Mouse (Mus musculus): ENCODE results near the gene Rasgef1b.

The Rasgef1b gene

DNA sequence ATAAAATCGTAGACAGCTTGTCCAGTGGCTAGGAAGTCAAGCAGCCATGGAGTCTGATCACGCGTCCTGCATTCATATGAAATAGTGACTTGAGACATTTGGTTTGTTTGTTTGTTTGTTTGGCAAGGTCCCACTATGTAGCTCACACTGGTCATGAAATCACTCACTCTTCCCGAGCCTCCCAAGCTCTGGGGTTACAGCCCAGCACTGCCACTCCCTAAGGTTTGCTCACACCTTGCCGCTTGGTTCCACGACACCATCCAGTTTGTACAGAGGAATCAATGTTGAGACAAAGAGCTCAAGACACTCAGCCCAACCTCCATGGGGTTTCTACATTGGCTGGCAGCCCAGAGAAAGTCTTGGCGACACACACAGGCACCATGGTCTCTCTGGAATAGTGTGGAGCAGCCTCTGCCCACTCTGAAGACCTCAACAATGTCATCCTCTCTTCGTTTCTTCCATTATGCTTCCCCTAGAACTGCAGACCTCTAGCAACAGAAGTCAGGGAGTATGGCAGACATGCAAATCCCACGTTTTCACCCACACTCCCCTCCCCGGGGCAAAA, 436.5 kb downstream of the Rasgef1b start:
- no peak for DNase-seq (ENCODE audit: low read depth)

DNA sequence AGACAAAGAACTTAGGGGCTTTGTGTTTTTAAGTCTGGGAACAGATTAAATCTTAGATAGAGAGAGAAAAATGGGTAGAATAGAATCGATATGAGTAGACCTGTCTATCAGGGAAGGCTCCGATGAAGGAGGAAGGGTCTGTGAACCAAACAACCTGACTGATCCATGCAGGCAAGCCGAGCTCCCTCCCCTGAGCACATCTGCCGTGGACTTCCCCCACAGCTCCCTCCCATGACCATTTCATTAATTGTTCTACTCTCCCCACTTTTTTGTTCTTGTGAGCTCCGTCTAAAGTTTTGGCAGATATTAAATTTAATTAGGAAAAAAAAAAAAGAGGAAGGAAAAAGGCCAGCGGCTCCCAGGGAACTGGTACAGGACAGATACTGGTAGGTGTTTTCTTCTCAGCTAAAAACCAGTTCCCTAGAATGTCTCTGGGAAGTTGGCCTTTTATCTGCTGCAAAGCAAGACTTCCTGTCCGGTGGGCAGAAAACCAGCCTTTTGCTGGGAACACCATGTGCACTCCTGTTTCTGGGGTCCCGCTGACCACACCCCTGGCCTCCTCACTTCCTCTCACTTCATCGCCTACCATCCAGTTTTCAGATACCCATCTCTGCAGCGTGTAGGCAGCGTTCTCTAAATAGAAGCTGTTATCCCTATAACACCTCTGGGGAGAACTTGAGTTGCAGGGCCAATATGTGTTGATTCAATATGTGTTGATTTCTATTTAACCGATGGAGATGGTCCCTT, 437.6 kb downstream of the Rasgef1b start:
- DNase-seq (ENCODE audit: low read depth), result no peak

DNA sequence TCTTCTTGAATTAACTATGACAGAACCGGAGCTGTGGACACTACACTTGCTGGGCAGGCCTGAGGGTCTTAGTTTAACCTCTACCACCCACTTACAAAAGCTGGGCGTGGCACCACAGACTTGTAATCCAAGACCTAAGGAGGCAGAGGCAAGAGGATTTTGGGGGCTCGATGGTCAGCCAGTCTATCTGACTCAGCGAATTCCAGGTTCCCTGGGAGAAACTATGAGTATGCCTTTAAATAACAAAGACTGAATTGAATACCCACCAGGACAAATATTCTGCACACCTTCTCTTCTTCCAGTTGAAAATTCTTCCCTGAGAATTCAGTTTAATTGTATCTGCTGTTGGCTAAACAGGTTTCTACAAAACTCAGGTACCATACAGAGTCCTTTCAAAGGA, 440.6 kb downstream of the Rasgef1b start:
- DNase-seq (ENCODE audit: low read depth), result no peak

DNA sequence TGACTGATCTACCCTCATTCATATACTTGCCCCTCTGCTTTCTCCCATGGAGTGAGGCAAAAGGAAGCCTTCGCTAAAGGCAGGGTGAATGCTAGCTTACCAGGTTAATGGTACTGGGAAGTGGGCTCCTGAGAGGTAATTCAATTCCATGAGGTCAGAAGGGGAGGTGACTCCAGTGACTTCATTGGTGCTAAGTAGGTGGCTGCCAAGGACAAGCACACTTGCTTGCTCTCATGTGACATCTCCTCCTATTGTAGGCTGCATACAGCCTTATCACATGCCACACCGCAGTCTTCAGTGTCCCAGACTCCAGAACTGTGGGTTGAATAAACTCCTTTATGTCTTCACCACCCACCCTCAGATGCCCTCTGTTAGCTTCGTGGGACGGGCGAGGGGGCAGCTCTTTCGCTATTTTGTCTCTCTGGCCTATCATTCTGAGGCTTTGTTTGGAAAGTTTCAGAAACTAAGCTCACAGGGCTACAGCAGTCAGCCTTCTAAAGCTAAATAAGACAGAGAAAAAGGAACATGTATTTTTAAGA, 441.1 kb downstream of the Rasgef1b start:
- no peak for DNase-seq (ENCODE audit: low read depth)

DNA sequence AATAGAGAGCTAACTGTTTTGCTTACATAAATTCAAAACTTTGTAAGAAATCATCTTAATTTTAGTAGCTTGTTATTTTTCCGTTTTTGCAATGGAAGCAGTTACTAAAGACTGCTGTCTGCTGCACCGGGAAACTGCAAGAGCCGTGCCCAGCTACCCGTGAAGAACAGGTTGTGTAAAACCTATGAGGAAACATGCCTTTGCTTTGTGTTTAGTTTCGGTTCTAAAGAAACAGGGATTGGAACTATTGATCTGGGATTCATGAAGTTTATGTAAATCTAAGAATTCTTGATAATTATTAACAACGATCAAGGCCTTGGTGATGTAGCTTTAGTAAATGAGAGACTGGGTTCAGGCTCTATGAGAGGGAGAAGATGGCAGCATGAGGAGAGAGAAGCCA, 442.3 kb downstream of the Rasgef1b start:
- no peak for DNase-seq (ENCODE audit: low read depth)

GRCm38 (mm10) chr5:99286024-99286423, 442.8 kb downstream of the Rasgef1b start:
- DNase-seq (ENCODE audit: low read depth), result no peak

GRCm38 (mm10) chr5:99284369-99284768, 444.5 kb downstream of the Rasgef1b start:
- DNase-seq (ENCODE audit: low read depth), result no peak

DNA sequence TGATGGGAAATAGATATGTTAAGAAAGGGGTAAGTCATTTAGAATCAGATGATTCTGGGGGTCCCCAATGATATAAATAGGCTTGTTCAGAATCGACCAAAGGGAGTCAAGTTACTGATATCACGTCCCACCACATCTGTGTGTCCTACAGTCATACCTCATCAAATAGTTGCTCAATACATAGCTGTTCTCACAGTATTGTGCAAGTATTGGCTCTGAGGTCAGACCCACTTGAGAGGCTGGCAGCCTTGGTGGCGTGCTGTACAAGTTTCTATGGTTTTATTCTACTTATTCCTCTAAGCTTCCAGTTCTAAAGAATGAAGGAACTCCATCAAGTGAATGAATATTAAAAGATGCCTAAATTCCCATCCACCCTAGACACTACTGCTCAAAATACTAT, 445.2 kb downstream of the Rasgef1b start:
- no peak for DNase-seq (ENCODE audit: low read depth)

GRCm38 (mm10) chr5:99280536-99280935, 448.3 kb downstream of the Rasgef1b start:
- no peak for DNase-seq (ENCODE audit: low read depth)

DNA sequence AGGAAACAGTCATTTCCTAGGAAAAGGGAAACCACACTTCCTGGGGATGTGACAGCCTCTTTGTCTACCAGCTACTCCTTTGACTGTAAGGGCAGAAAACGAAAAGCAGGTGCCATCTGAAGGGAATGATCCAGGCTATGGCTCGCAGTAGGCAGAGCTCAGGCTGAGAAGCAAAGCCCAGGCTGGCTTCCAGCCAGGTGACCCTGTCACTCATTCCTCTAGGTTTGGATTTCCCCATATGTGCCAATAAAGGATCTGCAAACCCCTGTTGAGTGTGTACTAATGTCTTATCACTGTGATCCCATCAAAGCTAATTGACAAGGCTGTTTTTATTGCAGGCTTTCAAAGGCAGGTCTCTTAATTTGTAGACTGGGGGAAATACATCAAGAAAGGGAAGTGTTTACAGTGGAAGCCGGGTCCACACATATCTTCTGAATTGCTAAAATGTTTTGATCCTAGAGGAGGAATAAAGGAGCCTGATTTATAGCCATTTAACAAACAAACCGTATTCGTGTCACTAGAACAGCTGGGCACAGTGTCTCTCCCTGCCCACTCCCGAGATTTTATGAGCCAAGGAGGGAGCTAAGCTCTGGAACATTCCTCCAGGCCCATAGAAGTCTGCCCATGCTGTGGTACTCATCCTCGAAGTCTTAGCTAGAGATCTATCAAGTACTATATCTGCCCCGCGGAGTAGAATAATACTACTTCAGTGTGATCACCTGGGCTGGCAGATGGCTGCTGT, 449.7 kb downstream of the Rasgef1b start:
- no peak for DNase-seq (ENCODE audit: low read depth)

DNA sequence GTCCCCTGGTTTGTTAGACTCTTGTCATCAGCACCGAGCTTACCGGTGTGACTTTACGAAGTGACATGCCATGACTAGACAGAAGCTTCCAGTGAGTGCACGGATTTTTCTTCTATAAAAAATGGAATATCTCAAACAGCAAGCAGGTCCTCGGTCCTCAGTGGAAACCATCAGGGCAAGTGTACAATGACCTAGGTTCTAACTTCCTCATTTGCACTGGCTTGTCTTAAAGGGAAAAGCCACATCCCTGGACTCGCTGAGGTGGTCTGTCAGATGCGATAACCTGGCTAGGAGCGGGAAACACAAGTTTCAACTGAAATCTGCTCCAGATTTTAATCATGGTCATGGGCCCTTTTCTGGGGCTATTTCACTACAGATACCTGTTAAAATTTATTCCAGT, 450.5 kb downstream of the Rasgef1b start:
- no peak for DNase-seq (ENCODE audit: low read depth)

GRCm38 (mm10) chr5:99277536-99277935, 451.3 kb downstream of the Rasgef1b start:
- no peak for DNase-seq (ENCODE audit: low read depth)

DNA sequence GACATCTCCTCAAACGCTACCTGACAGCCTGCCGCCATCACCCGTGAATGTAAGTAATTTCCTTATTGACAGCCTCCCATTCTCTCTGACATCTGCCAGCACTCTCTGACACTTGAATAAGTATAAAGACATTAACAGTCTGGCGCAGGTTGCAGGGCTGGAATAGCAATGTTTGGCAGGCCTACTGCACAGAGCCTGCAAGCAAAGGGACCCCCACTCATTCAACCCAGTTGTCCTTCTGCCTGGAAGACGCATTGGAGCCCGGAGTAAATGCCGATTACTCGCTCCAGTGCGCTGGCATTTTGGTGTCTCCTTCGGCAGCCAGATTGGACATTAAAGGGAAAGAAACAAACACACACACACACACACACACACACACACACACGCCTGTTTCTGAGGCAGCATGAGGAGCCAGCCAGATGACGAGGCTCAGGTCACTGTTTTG, 454.7 kb downstream of the Rasgef1b start:
- DNase-seq (ENCODE audit: low read depth), result no peak

GRCm38 (mm10) chr5:99271531-99271930, 457.3 kb downstream of the Rasgef1b start:
- no peak for DNase-seq (ENCODE audit: low read depth)

DNA sequence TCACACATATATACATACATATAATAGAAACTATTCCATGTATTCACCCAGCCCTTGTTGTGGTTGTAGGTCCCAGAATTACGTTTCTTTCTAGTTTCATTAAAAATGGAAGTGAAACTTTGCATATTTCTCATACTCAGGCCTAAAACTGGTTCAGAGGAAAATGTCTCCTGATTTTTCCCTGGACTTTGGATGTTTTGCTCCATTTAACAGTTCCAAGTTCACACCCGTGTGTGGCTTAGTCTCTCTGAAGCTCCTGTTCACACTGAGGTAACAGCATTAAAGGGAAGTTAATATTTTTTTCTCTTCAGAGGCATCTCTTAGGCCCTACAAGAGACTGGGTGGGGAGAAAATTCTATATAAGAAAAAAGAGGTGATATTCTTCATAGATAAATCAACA, 459.7 kb downstream of the Rasgef1b start:
- no peak for DNase-seq (ENCODE audit: low read depth)

- DNase-seq (ENCODE audit: low read depth), result no peak
Measured at GRCm38 (mm10) chr5:99267338-99267737, 461.5 kb downstream of the Rasgef1b start.

- DNase-seq (ENCODE audit: low read depth), result no peak
Measured at GRCm38 (mm10) chr5:99266301-99266700, 462.6 kb downstream of the Rasgef1b start.

DNA sequence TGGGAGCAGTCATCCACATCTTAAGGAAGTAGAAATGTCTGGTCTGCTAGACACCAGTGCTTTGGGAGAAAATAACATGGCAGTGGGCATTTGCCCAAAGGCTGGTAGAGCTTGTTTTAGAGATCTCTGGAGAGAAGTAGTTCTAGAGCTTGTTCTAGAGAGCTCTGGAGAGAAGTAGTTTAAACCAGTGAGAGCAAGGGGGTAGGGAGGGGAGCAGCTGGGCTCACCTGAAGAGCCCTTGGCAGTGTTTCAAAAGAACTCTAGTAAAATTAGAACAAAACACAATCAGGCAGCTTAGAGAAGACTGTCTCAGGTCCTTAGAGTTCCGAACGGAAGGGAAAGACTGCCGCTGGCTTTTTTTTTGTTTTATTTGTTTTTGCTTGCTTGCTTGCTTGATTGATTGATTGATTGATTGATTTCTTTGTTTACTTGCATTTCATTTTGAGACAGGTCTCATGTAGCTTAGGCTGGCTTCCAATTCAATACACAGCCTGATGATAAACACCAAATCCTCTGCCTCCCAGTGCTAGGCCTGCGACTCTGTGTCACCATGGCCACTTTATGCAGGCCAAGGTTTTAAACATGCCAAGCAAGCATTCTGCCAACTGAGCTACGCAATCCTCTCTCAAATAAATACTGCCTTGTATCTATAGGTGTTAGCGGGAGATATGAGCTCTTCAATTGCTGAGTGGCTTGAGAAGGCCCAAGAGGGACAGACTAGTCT, 466.5 kb downstream of the Rasgef1b start:
- DNase-seq (ENCODE audit: low read depth), result no peak

- DNase-seq (ENCODE audit: low read depth), result no peak
Measured at GRCm38 (mm10) chr5:99261121-99261724, 467.6 kb downstream of the Rasgef1b start.

DNA sequence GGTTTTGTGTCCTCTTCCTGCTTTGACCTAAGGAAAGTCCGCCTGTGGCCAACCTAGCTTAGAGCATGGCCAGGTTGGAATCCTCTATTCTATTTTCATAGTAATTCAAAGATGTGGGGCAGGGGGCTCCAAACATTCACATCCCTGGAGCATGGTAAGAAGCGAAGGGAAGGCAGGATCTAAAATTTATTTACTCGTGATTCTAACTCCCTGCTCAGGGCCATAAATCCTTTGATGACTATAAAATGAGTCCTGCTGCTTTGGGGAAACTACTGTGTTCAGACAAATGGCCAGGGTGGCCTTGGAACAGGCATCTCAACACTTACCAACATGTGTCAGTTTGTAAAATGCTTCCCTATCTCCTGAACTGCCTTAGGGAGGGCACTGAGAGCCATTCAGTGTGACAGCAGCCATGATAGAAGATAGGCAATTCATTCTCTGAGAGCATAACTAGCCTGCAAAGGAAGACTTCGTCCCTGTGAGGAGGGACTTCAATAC, 470.8 kb downstream of the Rasgef1b start:
- no peak for DNase-seq (ENCODE audit: low read depth)

Data from fibroblast of lung, adult 2 months (primary cell).